Mouse (Mus musculus) right cerebral cortex, postnatal 4 days (tissue): ENCODE data around the gene Banp.
A peak's percentile ranks its signal among the peaks of the same experiment; 100 is the strongest.

Experiments
- DNase-seq: peaks from one replicate; pipeline ENCODE4 v3.0.0-alpha.2; 2022

The Banp gene

DNA sequence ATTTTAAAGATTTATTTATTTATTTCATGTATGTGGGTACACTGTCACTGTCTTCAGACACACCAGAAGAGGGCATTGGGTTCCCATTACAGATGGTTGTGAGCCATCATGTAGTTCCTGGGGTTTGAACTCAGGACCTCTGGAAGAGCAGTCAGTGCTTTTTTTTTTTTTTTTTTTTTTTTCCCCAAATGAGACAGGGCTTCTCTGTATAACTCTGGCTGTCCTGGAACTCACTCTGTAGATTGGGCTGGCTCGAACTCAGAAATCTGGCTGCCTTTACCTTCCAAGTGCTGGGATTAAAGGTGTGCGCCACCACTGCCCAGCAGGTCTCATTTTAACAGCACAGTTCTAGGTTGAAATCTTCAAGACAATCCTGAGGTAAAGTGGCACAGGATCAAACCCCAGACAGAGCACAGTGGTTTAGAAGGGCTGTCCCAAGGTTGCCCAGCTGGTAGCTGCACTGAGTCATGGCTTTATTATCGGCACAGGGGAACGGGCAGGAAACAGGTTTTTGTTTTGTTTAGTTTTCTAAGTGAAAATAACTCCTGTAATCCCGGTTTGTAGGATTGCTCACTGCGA lies at the start of gene Banp:
TSS of gene Banp (plus strand) at position 529 of the 579 bp plus-strand sequence.
- no peak for DNase-seq

DNA sequence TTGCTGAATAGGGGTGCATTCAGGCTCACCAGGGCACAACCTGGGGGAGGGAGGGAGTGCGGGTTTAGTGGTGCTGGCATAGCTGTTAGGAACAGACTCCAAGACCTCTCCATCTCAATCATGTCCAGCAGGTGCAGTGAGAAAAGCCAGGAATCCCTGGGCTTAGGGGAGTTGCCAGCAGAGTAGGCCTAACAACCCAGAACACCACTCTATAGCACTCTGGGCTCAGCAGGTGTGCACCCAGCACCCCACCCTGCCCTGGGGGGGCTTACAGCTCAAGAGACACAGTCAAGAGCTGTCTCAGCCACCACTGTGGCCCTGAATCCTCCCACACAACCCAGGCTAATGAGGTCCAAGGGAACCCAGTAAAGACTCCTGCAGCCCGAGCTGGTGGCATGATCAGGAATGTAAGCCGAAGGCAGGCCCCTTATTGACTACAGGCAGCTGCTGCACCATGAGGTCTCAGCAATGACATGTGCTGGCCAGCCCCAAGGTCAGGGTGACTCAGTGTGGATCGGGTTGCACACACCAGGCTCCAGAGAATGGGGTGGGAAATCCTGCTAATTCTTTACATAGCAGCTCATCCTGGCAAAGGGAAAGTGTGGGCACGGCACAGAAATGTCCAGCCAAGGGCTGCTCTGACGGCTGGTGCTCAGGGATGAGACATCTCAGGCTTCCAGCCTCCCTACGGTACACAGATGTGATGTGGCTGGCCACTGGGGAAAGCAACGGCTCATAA lies 47.9 kb upstream of the Banp start:
- DNase-seq: no peak

GRCm38 (mm10) chr8:121903977-121904376 lies 45.6 kb upstream of the Banp start:
- DNase-seq: no peak

- DNase-seq: no peak
Observed at GRCm38 (mm10) chr8:121904999-121905398, 44.6 kb upstream of the Banp start.

DNA sequence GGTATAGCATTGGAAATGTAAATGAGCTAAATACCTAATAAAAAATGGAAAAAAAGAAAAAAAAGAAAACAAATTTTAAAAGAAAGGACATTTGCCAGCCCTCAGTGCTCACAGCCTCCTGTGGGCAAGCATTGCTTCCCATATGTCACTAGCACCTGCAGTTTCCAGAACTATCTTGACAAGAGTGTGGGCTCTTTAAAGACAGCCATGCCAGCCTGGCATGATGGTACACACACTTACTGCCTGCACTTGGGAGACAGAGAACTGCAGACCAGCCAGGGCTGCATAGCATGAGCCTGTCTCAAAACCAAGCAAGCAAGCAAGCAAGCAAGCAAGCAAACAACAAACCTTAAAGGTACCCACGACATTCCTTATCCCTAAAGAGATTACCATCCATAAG lies 44.1 kb upstream of the Banp start:
- DNase-seq: no peak

- no peak for DNase-seq
Observed at GRCm38 (mm10) chr8:121905864-121906263, 43.7 kb upstream of the Banp start.

DNA sequence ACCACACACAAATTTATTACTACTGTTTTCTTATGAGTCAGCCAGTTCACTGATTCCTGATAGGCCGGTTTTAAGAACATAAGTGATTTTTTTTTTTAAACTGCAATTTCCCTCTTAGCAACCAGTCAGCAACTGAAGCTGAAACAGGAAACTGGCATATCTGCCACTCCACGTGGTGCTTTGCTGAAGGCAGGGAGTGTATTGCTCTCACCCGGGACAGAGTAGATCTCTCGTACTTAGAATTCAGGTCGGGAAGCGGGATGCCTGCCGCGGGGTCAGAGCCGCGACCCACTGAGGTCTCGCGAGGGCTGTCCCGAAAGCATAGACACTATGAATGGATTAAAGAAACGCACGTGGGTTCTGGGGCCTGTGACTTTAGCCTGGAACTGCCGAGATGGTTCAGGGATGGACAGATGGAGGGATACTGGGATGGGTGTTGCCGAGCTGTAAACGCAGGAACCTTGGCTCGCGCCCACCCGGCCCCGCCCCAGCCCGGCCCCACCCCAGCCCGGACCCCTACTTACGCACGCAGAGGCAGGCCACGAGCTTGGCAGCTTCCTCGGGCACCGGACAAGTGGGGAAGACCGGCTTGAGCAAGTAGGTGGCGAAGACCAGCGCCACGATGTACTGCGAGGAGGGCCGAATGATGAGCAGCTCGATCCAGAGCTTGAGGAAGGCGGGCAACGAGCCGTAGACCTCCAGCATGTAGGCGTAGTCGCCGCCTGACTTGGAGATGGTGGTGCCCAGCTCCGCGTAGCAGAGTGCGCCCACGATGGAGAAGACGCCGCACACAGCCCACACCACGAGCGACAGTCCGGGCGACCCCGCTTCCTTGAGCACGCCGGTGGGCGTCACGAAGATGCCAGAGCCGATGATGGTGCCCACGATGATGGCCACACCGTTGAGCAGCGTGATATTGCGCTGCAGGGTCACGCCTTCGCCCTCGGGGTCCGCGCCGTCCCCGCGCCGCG lies 42.7 kb upstream of the Banp start:
- peak; percentile 43 for DNase-seq

GRCm38 (mm10) chr8:121907587-121908248 lies 41.8 kb upstream of the Banp start, which contains the start of gene Slc7a5:
Gene Slc7a5, minus strand, starts transcription at chr8:121907694.
- peak; percentile 99 for DNase-seq

GRCm38 (mm10) chr8:121908378-121909147 lies 41.0 kb upstream of the Banp start:
- no peak for DNase-seq

DNA sequence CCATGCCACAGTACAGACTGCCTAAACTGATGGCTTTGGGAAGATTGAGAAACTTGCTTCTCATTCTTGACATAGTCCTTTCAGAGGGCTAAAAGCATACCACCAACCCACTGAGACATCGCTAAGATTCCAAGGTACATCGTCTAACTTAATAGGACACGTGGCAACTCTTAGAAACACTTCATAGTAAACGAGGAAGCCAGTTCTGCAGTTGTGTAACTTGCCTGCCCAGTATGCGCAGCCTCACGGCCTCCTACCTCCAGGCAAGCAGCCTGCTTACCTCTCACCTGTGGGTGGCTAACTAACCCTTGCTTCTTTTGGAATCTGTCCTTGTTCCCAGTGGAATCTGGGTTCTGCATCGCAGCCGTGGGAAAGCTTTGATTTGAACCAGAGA lies 40.4 kb upstream of the Banp start:
- no peak for DNase-seq

GRCm38 (mm10) chr8:121909663-121910062 lies 39.9 kb upstream of the Banp start:
- peak; percentile 87 for DNase-seq

GRCm38 (mm10) chr8:121911400-121911799 lies 38.1 kb upstream of the Banp start:
- DNase-seq: no peak

GRCm38 (mm10) chr8:121911987-121912386 lies 37.6 kb upstream of the Banp start:
- DNase-seq: no peak

- no peak for DNase-seq
Observed at GRCm38 (mm10) chr8:121912831-121913230, 36.7 kb upstream of the Banp start.

GRCm38 (mm10) chr8:121913378-121913777 lies 36.2 kb upstream of the Banp start:
- DNase-seq: no peak

- no peak for DNase-seq
Observed at GRCm38 (mm10) chr8:121919158-121919557, 30.4 kb upstream of the Banp start.

DNA sequence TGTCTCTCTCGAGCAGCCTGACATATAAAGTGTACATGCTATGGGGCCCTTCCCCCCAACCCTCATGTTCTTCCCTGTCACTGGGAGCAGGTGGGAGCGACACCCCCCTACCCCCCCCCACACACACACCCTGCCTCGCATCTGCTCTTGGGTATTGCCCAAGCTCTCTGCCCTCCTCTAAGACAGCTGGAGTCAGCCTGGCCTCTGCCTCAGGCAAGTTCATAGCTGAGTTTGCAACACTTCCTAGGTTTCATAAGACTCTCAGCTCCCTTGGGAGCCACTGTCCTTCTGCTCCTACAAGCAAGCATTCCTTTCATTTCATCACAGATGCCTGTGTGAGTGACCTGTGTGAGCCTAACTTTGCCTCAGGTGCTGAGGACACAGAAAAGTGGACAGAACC lies 29.8 kb upstream of the Banp start:
- DNase-seq: no peak

GRCm38 (mm10) chr8:121921582-121921981 lies 28.0 kb upstream of the Banp start:
- DNase-seq: no peak

DNA sequence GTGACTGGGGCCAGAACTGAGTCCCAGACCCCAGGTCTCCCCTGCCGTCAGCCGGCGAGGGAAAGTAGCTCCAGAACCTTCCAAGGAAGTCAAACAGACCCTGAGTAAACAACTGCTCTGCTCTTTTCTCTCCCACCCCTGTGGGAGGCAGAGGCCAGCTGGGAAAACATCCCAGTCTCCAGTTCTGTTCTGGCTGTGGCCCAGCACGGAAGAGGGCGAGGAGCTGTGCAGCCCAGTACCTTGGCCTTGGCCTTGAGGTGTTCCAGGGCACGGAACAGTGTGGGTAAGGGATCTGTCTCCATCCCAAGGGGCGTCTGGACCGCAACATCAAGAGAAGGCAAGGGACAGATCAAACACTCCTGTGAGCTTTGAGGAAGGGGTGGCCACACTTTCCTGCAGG lies 27.4 kb upstream of the Banp start:
- DNase-seq: no peak

GRCm38 (mm10) chr8:121924681-121925080 lies 24.9 kb upstream of the Banp start:
- DNase-seq: no peak

DNA sequence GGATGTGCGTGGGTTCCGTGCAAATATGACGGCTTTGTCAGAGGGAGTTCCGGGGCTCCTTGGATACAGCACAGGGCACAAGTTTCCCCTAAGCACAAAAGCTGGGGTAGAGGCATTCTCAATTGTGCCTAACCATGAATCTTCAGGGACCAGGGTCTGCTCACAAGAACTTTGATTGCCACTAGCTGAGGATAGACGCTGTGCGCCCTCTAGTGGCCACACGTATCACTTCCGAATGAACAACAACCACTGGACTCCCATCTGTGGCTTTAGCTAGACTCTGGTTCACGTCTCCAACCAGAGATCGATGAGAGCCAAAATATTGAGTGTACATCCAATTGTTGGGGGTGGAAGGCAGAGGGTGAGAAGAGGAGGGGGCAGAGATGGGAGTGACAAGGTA lies 23.9 kb upstream of the Banp start:
- DNase-seq: peak; percentile 86

DNA sequence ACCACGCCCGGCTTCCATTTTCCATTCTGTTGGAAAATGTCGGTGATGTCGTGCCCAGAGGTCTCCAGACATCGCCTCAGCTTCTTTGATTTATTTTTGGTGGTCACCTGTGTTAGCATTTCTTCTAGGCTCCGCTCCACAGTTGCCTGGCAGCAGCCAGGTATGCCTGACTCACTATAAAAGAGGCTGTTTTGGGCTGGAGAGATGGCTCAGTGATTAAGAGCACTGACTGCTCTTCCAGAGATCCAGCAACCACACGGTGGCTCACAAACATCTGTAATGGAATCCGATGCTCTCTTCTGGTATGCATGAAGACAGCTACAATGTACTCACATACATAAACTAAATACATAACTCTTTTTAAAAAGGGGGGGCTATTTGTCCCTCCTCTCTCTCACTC lies 23.3 kb upstream of the Banp start:
- no peak for DNase-seq
